Mouse (Mus musculus) small intestine, adult 10 weeks (tissue): ENCODE results near the gene Obox2. TPM values are rescaled to one million over a fixed set of nuclear protein-coding genes. Genes with fewer than 3 reads are reported as not detected.

Experiments
- polyA plus RNA-seq: library from polyadenylated mRNA; stranded (reverse); fragments of 350-450 nt; fragmentation: Illumina TruSeq; extraction: RNeasy Lipid Tissue Mini Kit (QIAGEN cat#74804); gene quantifications from one replicate; pipeline ENCODE4 v1.2.3, GENCODE M21; 2014; ENCODE audit warnings: low replicate concordance

Obox2 gene
- polyA plus RNA-seq, result not detected

DNA sequence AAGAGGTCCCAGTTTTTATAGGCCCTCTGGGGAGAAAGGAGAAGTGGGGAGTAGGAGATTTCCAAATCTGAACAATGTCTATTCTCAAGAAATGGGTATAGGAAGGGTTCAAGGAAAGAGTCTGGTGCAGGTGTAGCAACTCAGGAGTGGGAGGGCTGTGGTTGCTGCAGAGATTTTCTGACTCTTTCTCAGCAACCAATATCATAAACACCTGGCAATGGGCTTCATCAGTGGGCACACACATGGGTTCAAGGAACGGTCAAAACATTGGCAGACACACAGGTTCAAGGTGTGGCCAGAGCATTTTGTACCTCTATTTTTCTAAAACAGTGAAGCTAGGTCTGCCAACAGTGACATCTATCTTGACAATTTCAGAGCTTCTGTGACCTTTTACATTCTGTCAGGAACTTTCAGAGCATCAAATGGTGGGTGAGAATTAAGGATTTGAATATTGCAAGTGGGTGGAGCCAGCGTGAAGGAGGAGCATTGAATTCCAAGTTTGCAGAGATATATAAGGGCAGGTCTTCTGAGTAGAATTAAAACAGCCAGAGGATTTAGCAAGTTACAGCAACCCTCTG is at the start of gene Obox2, which contains the start of gene Obox1:
Gene Obox2 (plus strand): TSS at position 301 of the 578 bp plus-strand sequence.
Gene Obox1 (plus strand): TSS at position 528 of the 578 bp plus-strand sequence.

Other genes with a start within 250 kb of the Obox2 start
- gene Obox1, start 227 bp downstream of the Obox2 start, polyA plus RNA-seq, result not detected